Mouse (Mus musculus) T-helper 2 cell (primary cell): ENCODE data around the gene Grik4.

Source experiments
- in situ Hi-C: fragments of 300-600 bp; cut with MboI, MseI; formaldehyde crosslinking; loops from one replicate; pipeline ENCODE4 v1.15.1; 2025; ENCODE audit warnings: high pct_unique_total_duplicates

Gene Grik4

GRCm38 (mm10) chr9:42906995-42907394 is 37.3 kb downstream of the Grik4 start:
- in situ Hi-C loops, result no loop called here

GRCm38 (mm10) chr9:42898091-42898591 is 46.2 kb downstream of the Grik4 start:
- in situ Hi-C loops, result no loop called here

- in situ Hi-C loops, result no loop called here
Observed at GRCm38 (mm10) chr9:42897361-42898051, 46.8 kb downstream of the Grik4 start.

GRCm38 (mm10) chr9:42896421-42897210 is 47.7 kb downstream of the Grik4 start:
- in situ Hi-C loops, result no loop called here

GRCm38 (mm10) chr9:42892765-42893164 is 51.5 kb downstream of the Grik4 start:
- in situ Hi-C loops, result no loop called here

- in situ Hi-C loops, result no loop called here
Observed at GRCm38 (mm10) chr9:42887930-42888329, 56.4 kb downstream of the Grik4 start.

GRCm38 (mm10) chr9:42886112-42886766 is 58.1 kb downstream of the Grik4 start:
- in situ Hi-C loops, result no loop called here

GRCm38 (mm10) chr9:42885566-42885965 is 58.7 kb downstream of the Grik4 start:
- in situ Hi-C loops, result no loop called here

- in situ Hi-C loops, result no loop called here
Observed at GRCm38 (mm10) chr9:42885123-42885522, 59.2 kb downstream of the Grik4 start.

GRCm38 (mm10) chr9:42883006-42883759 is 61.1 kb downstream of the Grik4 start:
- in situ Hi-C loops, result no loop called here

GRCm38 (mm10) chr9:42882313-42882712 is 62.0 kb downstream of the Grik4 start:
- in situ Hi-C loops, result no loop called here

- in situ Hi-C loops, result no loop called here
Observed at GRCm38 (mm10) chr9:42881040-42881439, 63.3 kb downstream of the Grik4 start.

GRCm38 (mm10) chr9:42878401-42878800 is 65.9 kb downstream of the Grik4 start:
- in situ Hi-C loops, result no loop called here

- in situ Hi-C loops, result no loop called here
Observed at GRCm38 (mm10) chr9:42872885-42873284, 71.4 kb downstream of the Grik4 start.

GRCm38 (mm10) chr9:42871681-42872080 is 72.6 kb downstream of the Grik4 start:
- in situ Hi-C loops, result no loop called here

GRCm38 (mm10) chr9:42870257-42870656 is 74.0 kb downstream of the Grik4 start:
- in situ Hi-C loops, result no loop called here

GRCm38 (mm10) chr9:42868508-42868907 is 75.8 kb downstream of the Grik4 start:
- in situ Hi-C loops, result no loop called here

GRCm38 (mm10) chr9:42866650-42867049 is 77.6 kb downstream of the Grik4 start:
- in situ Hi-C loops, result no loop called here

GRCm38 (mm10) chr9:42865036-42865829 is 79.1 kb downstream of the Grik4 start:
- in situ Hi-C loops, result no loop called here

GRCm38 (mm10) chr9:42863360-42863759 is 80.9 kb downstream of the Grik4 start:
- in situ Hi-C loops, result no loop called here

GRCm38 (mm10) chr9:42861711-42862110 is 82.6 kb downstream of the Grik4 start:
- in situ Hi-C loops, result no loop called here
